Mouse (Mus musculus): ENCODE data around the gene Gga3.

Gene Gga3

DNA sequence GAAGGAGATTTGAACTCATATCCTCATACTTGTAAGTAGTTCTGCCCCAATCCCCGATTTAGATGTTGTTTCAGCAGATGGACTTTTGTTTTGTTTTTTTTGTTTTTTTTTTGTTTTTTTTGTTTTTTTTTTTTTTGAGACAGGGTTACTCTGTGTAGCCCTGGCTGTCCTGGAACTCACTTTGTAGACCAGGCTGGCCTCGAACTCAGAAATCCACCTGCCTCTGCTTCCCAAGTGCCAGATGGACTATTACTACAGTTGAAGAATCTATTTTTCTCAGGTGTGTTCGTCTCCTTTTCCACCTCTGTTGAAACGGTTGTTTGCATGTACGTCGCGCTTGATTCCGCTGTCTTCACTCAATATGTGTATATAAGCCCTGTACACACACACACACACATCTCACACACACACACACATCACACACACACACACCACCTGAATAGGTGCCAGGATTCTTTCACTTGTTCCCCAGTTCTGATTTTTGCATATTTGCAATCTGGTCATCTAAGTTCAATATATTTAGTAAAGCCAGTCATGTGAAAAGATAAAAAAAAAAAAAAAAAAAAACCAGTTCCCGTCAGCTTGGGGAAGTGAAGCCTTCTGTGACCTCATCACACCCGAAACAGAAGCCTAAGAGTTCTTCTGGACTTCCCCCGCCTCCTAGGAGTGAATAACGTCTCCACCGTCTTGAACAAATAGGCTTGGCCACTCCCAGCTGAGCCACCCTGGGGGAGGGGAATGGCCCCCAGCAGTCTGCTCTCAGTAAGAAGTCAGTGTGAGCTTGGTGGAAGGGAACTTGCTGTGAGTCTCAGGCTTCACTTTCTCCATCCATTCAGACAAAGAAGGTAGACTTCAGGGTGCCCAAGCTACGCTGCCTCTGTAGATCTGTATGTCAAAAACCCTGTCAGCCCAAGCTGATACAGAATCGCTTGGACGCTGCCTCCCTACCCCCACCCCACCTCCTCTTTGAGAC lies 27.0 kb upstream of the Gga3 start:
- DNase-seq: no peak

DNA sequence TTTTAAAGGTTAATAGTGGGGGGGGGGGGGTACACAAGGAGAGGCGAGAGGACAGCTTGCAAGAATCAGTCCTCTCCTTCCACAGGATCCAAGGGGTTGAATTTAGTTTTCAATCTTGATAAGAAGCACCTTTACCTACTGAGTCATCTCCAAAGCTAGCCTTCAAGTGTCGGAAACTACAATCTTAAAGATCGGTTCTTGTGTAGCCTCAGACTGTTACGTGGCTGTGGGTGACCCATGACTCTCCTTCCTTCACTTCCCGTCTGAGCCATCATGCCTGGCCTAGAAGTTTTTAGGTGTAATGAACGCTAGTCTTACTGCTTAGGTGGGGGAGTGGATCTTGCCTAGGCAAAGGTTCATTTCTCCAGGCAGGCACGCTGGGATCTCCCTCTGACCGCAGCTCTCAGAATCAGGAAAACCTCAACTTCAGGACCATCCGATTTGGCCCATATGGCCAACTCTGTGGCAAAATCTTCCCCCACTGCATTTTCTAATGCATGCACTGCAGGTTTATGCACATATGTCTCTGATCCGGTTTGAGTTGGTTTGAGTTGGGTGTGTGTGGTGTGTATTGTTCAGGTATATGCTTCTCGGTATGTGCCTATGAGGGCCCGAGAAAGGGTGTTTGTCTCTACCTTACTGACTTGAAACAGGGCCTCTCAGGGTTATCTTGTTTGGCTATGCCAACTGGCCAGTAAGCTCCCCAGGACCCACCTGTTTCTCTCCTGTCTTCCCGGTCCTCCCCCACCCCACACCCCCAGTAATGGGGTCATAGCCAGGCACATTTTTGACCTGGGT lies 26.1 kb upstream of the Gga3 start:
- DNase-seq: no peak

DNA sequence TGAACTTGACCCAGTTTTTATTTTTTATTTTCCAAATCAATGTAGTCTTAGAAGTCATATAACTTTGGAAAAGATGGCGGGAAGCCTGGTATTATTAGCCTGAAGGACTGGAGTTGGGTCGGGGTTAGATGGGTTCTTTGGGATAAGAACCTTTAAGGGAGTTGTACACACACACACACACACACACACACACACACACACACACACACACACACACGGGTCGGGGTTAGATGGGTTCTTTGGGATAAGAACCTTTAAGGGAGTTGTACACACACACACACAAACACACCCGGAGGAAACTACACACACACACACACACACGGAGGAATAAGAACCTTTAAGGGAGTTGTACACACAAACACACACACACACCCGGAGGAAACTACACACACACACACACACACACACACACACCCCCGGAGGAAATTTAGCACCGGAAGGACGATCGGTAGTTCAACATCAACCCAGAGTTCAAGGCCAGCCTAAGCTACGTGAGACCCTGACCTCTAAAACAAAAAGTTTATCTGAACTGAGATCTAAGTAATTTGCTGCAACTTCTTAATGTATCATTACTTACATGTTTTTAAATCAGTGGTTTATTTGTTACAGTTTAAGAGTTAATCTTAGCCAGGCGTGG lies 24.7 kb upstream of the Gga3 start:
- no peak for DNase-seq

DNA sequence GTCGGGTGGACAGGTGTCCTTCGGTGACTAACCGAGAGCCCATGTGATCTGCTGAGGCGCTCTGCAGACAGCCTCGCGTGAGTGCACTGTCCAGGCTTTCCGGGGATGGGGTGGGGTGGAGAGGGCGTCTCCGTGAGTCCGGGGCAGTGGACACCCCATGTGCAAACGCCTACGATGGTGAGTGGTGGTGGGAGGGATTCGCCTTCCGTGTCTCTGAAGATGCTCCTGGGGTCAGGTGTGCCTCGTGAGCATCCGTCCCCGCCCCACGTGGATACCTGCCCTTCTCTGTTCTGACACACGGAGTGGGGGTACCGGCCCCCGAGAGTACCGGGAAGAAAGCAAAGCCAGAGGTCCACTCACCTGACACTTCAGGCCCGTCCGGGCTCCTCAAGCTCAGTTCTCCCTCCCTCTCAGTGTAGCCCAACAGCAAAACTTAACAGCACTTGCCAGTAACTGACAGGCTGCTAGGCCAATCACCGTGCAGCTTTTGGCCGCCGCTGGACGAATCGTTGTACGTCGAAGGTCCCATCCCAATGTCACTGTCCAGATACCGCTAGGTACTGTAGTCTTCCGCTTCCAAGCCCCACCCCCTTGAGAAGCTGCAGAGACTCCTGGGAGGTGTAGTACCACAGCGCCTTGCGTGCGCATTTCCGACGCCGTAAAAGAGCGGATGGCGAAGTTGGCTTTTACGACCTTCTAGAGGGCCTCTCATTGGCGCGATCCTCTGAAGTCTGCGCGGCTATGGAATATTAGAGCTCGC lies 24.0 kb upstream of the Gga3 start, which contains the start of gene Slc25a19:
Gene Slc25a19, minus strand, starts transcription at position 591 of the 760 bp plus-strand sequence.
- DNase-seq: peak; percentile 100

DNA sequence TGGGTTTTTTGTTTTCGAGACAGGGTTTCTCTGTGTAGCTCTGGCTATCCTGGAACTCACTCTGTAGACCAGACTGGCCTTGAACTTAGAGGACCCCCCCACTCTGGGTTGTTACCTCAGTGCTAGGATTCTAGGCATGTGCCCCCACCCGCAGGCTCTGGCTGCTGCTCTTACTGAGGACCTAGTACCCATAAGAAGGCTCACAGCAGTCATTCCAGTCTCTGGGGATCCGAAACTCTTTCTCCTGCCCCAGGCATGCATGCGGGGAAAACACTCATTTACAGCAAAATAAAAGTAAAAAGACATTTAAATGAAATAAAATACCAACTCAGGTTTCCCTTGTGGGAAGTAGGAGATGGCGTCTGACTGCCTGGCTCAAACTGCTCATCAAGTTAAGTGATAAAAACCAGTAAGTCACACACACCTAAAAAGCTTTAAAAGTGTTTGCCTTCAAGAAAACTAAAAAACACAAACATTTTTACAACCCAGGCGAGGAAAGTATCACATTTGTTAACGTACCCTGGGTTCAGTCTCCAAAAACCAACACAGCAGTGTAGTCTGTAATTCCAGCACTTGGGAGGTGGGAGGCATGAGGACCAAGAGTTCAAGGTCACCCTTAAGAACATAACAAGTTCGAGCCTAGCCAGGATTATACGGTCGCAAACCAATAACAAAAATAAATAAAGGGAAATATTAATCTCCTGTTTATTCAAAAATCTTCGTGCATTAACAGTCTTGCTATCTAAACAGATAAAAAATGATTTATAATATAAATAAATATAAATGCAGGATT lies 23.2 kb upstream of the Gga3 start:
- peak; percentile 37 for DNase-seq

DNA sequence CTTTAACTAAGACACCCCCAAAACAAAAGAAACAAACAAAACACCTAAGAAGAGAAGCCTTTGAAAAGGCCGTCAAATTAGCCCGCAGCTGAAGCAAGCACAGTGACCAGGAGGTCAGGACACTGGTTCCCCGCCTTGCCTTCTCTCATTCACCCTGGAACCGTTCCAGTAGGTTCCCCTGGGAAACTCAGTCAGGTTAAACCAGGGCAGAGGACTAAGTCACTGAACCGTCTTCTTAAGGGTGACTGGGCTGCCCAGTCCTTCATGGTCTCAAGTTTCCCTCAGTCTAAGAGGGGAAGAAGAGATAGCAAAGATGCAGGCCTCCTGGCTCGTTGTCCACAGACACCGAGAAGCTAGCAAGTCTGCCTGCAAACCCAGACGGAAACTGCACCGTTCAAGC lies 22.0 kb upstream of the Gga3 start:
- DNase-seq: peak; percentile 88

DNA sequence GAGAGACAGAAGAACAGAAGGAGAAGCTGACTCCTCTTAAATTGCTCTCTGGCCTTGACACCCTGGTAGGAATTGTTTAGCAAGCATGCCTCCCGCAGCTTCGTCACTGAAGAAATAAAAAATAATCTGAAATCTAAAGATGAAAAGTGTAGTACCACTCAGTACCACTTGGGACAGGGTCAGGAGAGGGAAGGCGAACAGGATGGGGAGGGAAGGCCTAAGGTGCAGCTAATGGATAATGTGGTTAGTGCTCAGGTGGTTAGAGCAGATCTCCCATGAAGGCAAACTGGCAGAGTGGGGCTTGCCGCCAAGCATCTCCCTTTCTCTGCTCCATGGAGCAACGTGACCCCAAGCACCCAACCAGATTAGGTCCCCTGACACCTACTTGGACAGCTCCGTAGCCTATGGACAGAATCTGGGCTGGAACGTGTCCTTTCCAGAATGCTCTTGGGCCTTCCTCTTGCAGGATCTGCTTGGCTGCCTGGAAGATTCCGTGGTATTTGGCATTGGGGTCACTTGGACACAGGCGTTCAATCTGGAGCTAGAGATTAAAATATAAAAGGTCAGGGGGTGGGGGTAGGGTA lies 19.7 kb upstream of the Gga3 start:
- peak; percentile 66 for DNase-seq

DNA sequence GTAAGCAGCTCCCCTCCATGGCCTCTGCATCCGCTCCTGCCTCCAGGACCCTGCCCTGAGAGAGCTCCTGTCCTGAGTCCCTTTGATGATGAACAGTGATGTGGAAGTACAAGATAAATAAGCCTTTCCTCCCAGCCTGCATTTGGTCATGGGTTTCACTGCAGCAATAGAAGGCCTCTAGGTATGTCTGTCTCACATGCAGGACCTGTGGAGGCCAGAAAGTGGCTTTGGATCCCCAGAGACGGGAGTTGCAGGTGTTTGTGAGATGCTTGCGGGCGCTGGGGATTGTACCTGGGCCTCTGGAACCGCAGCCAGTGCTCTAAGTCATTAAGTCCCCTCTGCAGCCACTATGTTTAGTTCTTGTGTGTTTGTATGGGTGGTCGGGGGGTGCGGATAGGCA lies 16.1 kb upstream of the Gga3 start:
- no peak for DNase-seq

DNA sequence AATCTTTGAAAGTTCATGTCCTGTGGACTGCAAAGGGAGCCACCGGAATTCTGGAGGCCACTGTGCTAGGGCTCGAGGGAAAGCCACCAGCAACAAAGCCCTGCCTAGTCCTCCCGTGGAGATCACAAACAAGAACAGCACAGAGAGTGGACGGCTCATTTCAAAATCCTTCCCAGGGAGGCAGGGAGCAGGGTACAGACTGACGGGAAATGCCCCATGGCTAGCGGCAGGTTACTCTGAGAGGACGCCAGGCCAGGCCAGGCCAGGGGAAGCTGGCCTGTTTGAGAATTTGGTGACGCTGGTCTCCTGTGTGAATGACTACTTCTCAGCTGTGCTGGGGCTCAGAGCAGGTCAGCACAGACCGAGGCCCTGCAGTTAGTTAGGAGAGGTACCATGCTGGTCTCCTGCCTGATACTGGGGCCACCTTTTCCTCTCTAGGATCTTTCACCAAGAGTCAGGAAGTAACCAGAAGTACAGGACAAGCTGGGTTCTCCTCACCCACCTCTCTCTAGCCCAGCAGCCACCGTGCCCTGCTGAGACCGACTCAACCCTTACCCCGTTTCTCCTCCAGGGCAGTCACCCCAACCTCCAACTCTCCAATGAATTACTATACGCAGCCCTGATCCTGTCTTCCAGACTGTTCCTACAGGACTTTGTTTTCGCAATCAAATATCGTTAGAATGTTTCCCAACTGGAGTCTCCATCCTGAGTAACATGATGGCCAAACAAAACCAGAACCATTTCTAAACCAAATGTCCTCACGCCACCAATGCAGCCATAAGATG lies 15.1 kb upstream of the Gga3 start:
- peak; percentile 31 for DNase-seq

DNA sequence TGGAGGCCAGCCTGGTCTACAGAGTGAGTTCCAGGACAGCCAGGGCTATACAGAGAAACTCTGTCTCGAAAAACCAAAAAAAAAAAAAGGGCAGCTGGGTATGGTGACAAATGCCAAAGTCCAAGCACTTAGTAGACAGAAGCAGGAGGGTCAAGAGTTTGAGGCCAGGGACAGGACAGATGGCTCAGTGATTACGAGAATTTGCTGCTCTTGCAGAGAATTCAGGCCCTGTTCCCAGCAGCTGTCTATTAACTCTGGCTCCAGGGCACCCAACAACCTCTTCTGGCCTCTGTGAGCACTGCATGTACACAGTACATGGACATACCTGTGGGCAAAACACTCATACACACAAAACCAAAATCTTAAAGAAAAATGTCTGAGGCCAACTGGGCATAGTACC lies 14.2 kb upstream of the Gga3 start:
- peak; percentile 66 for DNase-seq

DNA sequence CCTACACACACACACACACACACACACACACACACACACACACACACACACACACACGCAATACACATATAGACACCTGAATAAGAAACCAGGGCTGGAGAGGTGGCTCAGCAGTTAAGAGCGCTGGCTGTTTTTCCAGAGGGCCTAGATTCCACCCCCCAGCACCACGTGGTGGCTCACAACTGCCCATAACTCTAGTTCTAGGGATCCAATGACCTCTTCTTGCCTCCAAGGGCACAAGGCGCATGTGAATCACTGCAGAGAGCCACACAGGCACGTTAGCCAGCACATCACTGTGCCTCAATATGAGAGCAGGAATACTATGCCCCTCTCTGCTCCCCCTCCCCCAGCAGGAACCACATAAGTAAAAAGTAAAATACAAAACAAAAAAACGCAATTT lies 13.0 kb upstream of the Gga3 start:
- peak; percentile 80 for DNase-seq

DNA sequence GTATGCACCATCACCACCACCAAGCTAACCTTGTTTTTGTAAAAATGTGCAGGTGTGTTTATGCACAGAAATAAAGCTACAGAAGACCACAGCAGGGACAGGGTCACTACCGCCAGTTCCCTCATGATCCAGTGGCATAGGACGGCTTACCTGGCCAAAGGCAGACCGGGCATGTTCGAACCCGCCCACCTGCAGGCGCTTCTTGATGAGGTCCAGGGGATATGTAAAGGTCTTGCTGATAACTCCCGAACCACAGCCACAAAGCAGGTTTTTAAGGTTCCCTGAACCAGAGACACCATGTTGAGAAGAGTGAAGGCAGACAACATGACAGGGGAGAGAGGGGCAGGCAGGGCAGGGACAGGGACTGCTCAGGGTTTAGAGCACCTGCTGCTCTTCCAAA lies 12.5 kb upstream of the Gga3 start:
- peak; percentile 25 for DNase-seq

DNA sequence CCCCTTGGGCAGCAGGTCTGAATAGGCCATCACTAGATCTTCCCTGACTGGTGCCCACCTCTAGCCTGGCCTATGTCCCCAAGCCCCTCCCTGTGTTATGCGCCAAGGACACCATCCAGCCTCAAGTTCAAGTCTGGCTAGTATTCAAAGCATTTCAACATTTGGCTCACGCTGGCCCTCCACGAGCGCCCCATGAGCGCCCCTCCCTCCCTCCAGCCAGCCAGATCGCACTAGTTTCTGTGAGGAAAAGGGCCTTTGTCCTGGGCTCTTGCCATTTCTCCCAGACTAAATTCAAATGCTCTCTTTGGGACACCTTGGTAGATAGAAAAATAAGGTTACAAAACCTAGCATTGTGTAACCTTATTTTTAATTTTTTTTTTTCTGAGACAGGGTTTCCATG lies 12.0 kb upstream of the Gga3 start:
- peak; percentile 71 for DNase-seq

DNA sequence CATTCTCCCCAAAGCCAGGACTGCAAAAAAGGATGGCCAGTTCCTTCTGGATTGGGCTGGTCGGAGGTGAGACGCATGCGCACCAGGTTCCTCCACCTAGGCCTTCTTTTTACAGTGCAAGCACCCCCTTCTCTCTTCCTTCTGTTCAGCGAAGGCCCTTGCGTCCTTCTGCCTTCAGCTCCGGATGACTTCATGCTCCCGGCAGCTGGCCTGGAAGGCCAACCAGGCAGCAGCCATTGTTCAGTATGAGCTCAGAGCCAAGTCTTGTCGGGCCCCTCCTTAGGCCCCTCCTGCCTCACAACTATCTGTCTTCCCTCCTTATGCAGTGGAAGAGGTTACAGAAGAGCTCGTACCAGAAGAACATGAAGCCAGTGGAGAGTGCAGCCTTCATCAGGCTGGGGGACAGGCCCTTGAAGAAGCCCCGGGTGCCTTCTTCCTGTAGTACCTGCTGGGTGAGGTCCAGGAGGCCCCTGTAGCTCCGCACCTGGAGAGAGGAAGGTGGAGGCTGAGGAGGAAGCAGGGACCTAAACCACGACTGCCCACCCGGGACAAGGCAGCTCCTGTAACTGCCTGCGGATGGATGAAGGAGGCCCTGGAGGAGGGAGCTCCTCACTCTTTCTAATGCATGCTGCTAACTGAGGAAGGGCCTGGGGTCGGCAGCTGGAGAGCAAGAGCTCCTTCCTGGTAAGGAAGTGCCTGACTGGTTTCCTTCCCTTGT lies 11.4 kb upstream of the Gga3 start:
- peak; percentile 23 for DNase-seq

DNA sequence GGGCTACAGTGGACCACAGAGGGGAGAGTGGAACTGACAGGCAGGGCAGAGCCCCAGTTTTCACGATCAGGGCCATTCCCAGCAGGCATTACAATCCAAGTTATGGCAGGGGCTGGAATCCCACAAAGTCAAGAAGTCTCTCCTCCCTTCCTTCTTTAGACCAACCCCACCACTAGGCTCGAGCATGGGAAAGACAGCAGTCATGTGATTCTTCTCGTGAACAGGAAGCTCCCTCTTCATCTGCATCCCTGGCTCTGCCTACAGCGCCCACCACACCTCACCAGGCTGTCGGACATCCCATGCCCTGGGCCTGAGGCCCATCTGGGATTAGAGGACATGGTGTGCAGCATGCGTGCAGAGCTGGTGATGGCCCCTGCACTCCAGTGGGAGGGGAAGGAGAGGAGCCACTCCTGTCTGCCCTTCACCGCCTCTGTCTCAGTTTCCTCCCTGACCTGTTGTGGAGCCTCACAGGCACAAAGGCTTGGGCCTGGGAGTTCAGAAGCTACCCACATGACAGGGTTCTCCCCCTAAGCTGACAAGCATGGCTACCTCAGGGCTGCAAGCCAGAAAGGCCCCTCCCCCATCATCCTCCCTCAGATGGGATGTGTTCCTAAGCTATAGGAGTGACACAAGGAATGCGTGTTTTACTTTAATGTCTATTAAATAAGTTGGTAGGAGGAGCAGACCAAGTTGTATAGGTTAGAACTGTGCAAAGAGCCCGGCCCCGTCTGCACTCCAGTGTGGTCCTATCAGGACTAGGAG lies 10.7 kb upstream of the Gga3 start:
- peak; percentile 61 for DNase-seq

DNA sequence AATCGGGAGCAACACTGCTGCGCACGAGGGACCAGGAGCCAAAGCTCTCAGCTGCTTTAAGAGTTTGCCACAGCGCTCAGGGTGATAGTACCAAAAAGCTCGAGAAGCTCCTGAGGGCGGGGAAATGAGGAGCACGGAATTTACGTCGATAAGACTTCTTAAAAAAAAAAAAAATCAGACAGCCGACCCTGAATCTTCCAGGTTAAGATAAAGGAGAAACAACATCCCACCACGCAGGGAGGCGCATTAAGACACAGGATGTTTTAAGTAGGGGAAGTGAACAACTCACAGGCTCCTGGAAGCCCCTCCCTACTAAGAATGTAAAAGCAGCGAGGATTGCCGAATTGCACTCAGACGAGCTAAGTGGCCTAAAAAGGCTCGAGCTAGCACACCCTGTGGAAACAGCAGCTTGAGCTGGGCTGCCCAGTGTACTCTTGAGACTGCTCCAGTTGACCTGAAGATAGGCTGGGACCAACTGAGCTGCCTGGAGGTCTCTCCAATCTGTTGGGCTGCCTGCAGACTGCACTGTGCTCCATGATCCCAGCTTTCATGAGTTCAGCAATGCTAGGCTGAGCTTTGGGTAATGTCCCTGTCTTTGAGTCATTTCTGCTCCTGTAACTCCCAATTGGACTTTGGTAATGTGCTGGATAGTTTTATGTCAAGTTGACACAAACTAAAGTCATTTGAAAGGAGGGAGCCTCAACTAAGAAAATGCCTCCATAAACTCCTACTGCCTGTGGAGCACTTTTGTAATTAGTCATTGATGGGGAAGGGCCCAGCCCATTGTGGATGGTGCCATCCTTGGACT lies 9.5 kb upstream of the Gga3 start:
- DNase-seq: peak; percentile 44

DNA sequence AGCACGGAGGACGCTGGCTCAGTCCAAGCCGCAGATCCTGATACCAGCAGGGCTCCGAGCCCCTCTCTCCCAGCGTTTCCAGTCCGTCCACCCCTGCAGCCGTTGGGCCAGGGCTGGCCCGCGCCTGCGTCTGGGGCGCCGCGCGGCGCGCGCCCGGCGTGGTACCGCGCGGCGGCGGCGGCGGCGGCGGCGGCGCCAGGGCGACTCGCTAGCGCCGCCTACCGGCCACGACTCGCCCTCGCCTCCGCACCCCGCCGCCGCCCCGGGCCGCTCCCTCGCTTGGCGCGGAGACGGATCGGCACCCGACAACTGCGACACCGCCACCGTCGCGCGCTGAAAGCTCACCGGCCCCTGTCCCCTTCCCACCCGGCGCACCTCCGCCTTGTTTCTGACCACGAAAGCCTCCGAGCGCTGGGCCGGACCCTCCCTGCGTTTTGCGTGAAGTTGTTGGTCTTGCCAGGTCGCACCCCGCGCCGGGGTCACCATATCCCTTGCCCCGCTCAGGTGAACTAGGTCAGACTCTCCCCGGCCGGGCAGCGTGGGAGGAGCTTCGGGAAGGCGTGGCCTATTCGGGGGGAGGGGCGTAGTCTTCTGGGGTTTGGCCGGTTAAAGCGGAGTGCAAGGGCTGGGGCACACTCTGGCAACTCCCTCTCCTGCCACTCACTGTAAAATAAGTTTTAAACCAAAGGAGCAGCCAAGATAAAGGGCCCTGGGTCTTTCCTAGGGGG lies 8.7 kb upstream of the Gga3 start, which contains the start of gene Mif4gd:
Gene Mif4gd, minus strand, starts transcription at position 560 of the 728 bp plus-strand sequence.
- peak; percentile 95 for DNase-seq
